Mouse (Mus musculus) MEL (cell line): ENCODE data around the gene Zfp131. TPM values are rescaled to one million over a fixed set of nuclear protein-coding genes. Genes with fewer than 3 reads are reported as not detected.

Experiments used
- DNase-seq: peaks from one replicate; pipeline ENCODE4 v3.0.0; 2011; ENCODE audit warnings: low read depth, low spot score
- H3K27ac ChIP-seq: 2 replicates; pipeline ENCODE4 v1.5.1; 2012; ENCODE audit warnings: low read depth, mild to moderate bottlenecking, control low read depth, low read length, moderate library complexity; ENCODE audit not compliant: control insufficient read depth
- H3K27me3 ChIP-seq, 2 experiments: fragments of 150-350 bp in 1 of 2; sonication (generic) in 1 of 2; 2 replicates each; pipeline ENCODE4 v1.6.1; 2012; ENCODE audit warnings: low read length in 2 of 2, mild to moderate bottlenecking in 2 of 2, improper control_type of control experiment in 1 of 2, moderate library complexity in 1 of 2; ENCODE audit not compliant: insufficient read depth in 2 of 2, control insufficient read depth in 1 of 2
- H3K36me3 ChIP-seq, 2 experiments: 2 replicates each; pipeline ENCODE4 v1.6.1; 2012 to 2014; ENCODE audit warnings: low read length in 2 of 2, improper control_type of control experiment in 1 of 2, inconsistent platforms in 1 of 2, mild to moderate bottlenecking in 1 of 2; ENCODE audit not compliant: insufficient read depth in 2 of 2, control insufficient read depth in 1 of 2
- H3K4me1 ChIP-seq, 2 experiments: fragments of 150-350 bp in 1 of 2; sonication (generic) in 1 of 2; 2 replicates each; pipeline ENCODE4 v1.6.1; 2012; ENCODE audit warnings: low read length in 2 of 2, improper control_type of control experiment in 1 of 2, mild to moderate bottlenecking in 1 of 2; ENCODE audit not compliant: insufficient read depth in 2 of 2, control insufficient read depth in 1 of 2
- H3K4me3 ChIP-seq, 2 experiments: fragments of 150-350 bp in 1 of 2; sonication (generic) in 1 of 2; 2 replicates each; pipeline ENCODE4 v1.5.1; 2012; ENCODE audit warnings: low read depth in 2 of 2, low read length in 2 of 2, mild to moderate bottlenecking in 2 of 2, moderate library complexity in 2 of 2, control low read depth in 1 of 2, improper control_type of control experiment in 1 of 2; ENCODE audit not compliant: control insufficient read depth in 1 of 2, insufficient read depth in 1 of 2
- H3K79me2 ChIP-seq: 2 replicates; pipeline ENCODE4 v1.6.1; 2012; ENCODE audit warnings: mild to moderate bottlenecking, low read length, moderate library complexity; ENCODE audit not compliant: control insufficient read depth, poor library complexity, insufficient read depth
- H3K9ac ChIP-seq: 2 replicates; pipeline ENCODE4 v1.6.1; 2012; ENCODE audit warnings: low read depth, mild to moderate bottlenecking, control low read depth, low read length, moderate library complexity; ENCODE audit not compliant: control insufficient read depth, poor library complexity, severe bottlenecking
- H3K9me3 ChIP-seq: fragments of 150-350 bp; sonication (generic); replicated peaks from 2 replicates; pipeline ENCODE4 v1.6.1; 2012; ENCODE audit warnings: mild to moderate bottlenecking, low read length, improper control_type of control experiment, moderate library complexity; ENCODE audit not compliant: insufficient read depth
- CHD2 ChIP-seq: IDR thresholded peaks from 2 replicates; pipeline ENCODE4 v1.6.1; 2011; ENCODE audit warnings: low read length, improper control_type of control experiment
- CTCF ChIP-seq, 3 experiments: IDR thresholded peaks in 2 of 3; conservative IDR thresholded peaks in 1 of 3; 2 replicates each; pipeline ENCODE4 v1.5.1; 2011 to 2012; ENCODE audit warnings: low read length in 3 of 3, low read depth in 2 of 3, mild to moderate bottlenecking in 2 of 3, improper control_type of control experiment in 1 of 3, inconsistent platforms in 1 of 3, mixed read lengths in 1 of 3, moderate library complexity in 1 of 3; ENCODE audit not compliant: control insufficient read depth in 1 of 3, insufficient read depth in 1 of 3, poor library complexity in 1 of 3, severe bottlenecking in 1 of 3
- ELF1 ChIP-seq: IDR thresholded peaks from 2 replicates; pipeline ENCODE4 v1.6.1; 2014; ENCODE audit warnings: low read depth, mild to moderate bottlenecking, inconsistent platforms, low read length, improper control_type of control experiment, moderate library complexity
- EP300 ChIP-seq, 2 experiments: IDR thresholded peaks; 2 replicates each; pipeline ENCODE4 v1.6.1; 2011; ENCODE audit warnings: improper control_type of control experiment in 2 of 2, low read length in 2 of 2, low read depth in 1 of 2, mild to moderate bottlenecking in 1 of 2
- GATA1 ChIP-seq: IDR thresholded peaks from 2 replicates; pipeline ENCODE4 v1.6.1; 2011; ENCODE audit warnings: low read depth, low read length, improper control_type of control experiment
- JUND ChIP-seq: IDR thresholded peaks from 2 replicates; pipeline ENCODE4 v1.6.1; 2011; ENCODE audit warnings: low read depth, mild to moderate bottlenecking, improper control_type of control experiment, low read length
- KAT2A ChIP-seq: conservative IDR thresholded peaks from 2 replicates; pipeline ENCODE4 v1.6.1; 2012; ENCODE audit warnings: low read depth, low read length, improper control_type of control experiment, inconsistent platforms
- MAFK ChIP-seq: IDR thresholded peaks from 2 replicates; pipeline ENCODE4 v1.6.1; 2011; ENCODE audit warnings: low read depth, mild to moderate bottlenecking, low read length, improper control_type of control experiment, borderline replicate concordance
- MAX ChIP-seq: IDR thresholded peaks from 2 replicates; pipeline ENCODE4 v1.6.1; 2011; ENCODE audit warnings: low read length, improper control_type of control experiment
- MAZ ChIP-seq: IDR thresholded peaks from 2 replicates; pipeline ENCODE4 v1.6.1; 2012; ENCODE audit warnings: low read depth, mild to moderate bottlenecking, inconsistent platforms, low read length, improper control_type of control experiment
- MYB ChIP-seq: IDR thresholded peaks from 2 replicates; pipeline ENCODE4 v1.6.1; 2011; ENCODE audit warnings: mild to moderate bottlenecking, low read depth, low read length, improper control_type of control experiment
- MYC ChIP-seq: IDR thresholded peaks from 2 replicates; pipeline ENCODE4 v1.6.1; 2011; ENCODE audit warnings: low read depth, mild to moderate bottlenecking, low read length, improper control_type of control experiment, moderate library complexity
- NRF1 ChIP-seq: IDR thresholded peaks from 2 replicates; pipeline ENCODE4 v1.6.1; 2014; ENCODE audit warnings: low read depth, mild to moderate bottlenecking, inconsistent platforms, low read length, improper control_type of control experiment, moderate library complexity; ENCODE audit not compliant: poor library complexity, insufficient read depth, severe bottlenecking
- POLR2A ChIP-seq, 2 experiments: IDR thresholded peaks; 2 replicates each; pipeline ENCODE4 v1.6.1; 2011 to 2012; ENCODE audit warnings: low read length in 2 of 2, mild to moderate bottlenecking in 2 of 2, control low read depth in 1 of 2, improper control_type of control experiment in 1 of 2, low read depth in 1 of 2, moderate library complexity in 1 of 2; ENCODE audit not compliant: control insufficient read depth in 1 of 2, insufficient read depth in 1 of 2, poor library complexity in 1 of 2
- POLR2AphosphoS5 ChIP-seq: IDR thresholded peaks from 2 replicates; pipeline ENCODE4 v1.6.1; 2012; ENCODE audit warnings: low read depth, borderline replicate concordance, mild to moderate bottlenecking, inconsistent platforms, low read length, moderate library complexity, mixed read lengths
- RAD21 ChIP-seq: IDR thresholded peaks from 2 replicates; pipeline ENCODE4 v1.6.1; 2011; ENCODE audit warnings: mild to moderate bottlenecking, low read depth, low read length, improper control_type of control experiment
- SIN3A ChIP-seq: IDR thresholded peaks from 2 replicates; pipeline ENCODE4 v1.6.1; 2012; ENCODE audit warnings: low read length, improper control_type of control experiment, inconsistent platforms
- SMC3 ChIP-seq: IDR thresholded peaks from 2 replicates; pipeline ENCODE4 v1.6.1; 2011; ENCODE audit warnings: low read depth, low read length, improper control_type of control experiment
- TAL1 ChIP-seq: IDR thresholded peaks from 2 replicates; pipeline ENCODE4 v1.6.1; 2012; ENCODE audit warnings: mild to moderate bottlenecking, inconsistent platforms, low read length, moderate library complexity, mixed read lengths
- TBP ChIP-seq: IDR thresholded peaks from 2 replicates; pipeline ENCODE4 v1.8.0; 2011; ENCODE audit warnings: low read depth, low read length, improper control_type of control experiment
- TCF12 ChIP-seq: IDR thresholded peaks from 2 replicates; pipeline ENCODE4 v1.6.1; 2014; ENCODE audit warnings: low read depth, mild to moderate bottlenecking, inconsistent platforms, low read length, improper control_type of control experiment, moderate library complexity
- UBTF ChIP-seq: IDR thresholded peaks from 2 replicates; pipeline ENCODE4 v1.6.1; 2012; ENCODE audit warnings: low read depth, mild to moderate bottlenecking, inconsistent platforms, low read length, improper control_type of control experiment, moderate library complexity, borderline replicate concordance; ENCODE audit not compliant: insufficient read depth
- USF1 ChIP-seq: IDR thresholded peaks from 2 replicates; pipeline ENCODE4 v1.6.1; 2014; ENCODE audit warnings: low read depth, mild to moderate bottlenecking, inconsistent platforms, low read length, improper control_type of control experiment, moderate library complexity
- ZMIZ1 ChIP-seq: IDR thresholded peaks from 2 replicates; pipeline ENCODE4 v1.6.1; 2012; ENCODE audit warnings: low read depth, mild to moderate bottlenecking, inconsistent platforms, low read length, improper control_type of control experiment, moderate library complexity
- ZNF384 ChIP-seq: IDR thresholded peaks from 2 replicates; pipeline ENCODE4 v1.6.1; 2012; ENCODE audit warnings: low read depth, mild to moderate bottlenecking, inconsistent platforms, low read length, improper control_type of control experiment
- polyA plus RNA-seq, 2 experiments: library from polyadenylated mRNA; stranded (reverse) in 1 of 2; unstranded in 1 of 2; fragments of >175 nt in 1 of 2; fragments of >200 nt in 1 of 2; gene quantifications; 2 replicates each; pipeline versions ENCODE4 v1.2.1 to v1.2.4; 2012; ENCODE audit warnings: low replicate concordance in 2 of 2, low read depth in 1 of 2; ENCODE audit not compliant: insufficient read length in 2 of 2, insufficient read depth in 1 of 2, missing spikeins in 1 of 2
- total RNA-seq: library from RNA; depleted of rRNA; stranded (reverse); fragments of 300-350 nt; gene quantifications from 2 replicates; pipeline ENCODE4 v1.2.3, GENCODE M21; 2012

Zfp131 gene
- total and polyA plus RNA-seq, 3 experiments = 40.3 to 250 (median 152) TPM

- no peak for DNase-seq
- H3K9me3 ChIP-seq = no peaks in the 10 kb centered on the region
- H3K36me3 ChIP-seq = no peaks in the 10 kb centered on the region
- no peaks in the 10 kb centered on the region for H3K27me3 ChIP-seq
- no peak overlapping the region for H3K4me3 ChIP-seq
- TF ChIP-seq UBTF (no peak), TBP (no peak), CTCF (IDR thresholded peaks at IDR 0.05 in 2 of 3, conservative IDR thresholded peaks at IDR 0.05 in 1 of 3; ENCODE audit: control insufficient read depth in 1 of 3, insufficient read depth in 1 of 3, low read depth in 2 of 3, low read length in 3 of 3, poor library complexity in 1 of 3, severe bottlenecking in 1 of 3) (no peak), NRF1 (no peak), CHD2 (no peak), RAD21 (no peak), GATA1 (no peak), EP300 (IDR thresholded peaks at IDR 0.05; ENCODE audit: low read depth in 1 of 2, low read length in 2 of 2) (no peak), MYC (no peak), POLR2AphosphoS5 (no peak), SIN3A (no peak)
- H3K27ac ChIP-seq = no peak overlapping the region
- H3K79me2 ChIP-seq = no peaks in the 10 kb centered on the region
- H3K9ac ChIP-seq = no peak overlapping the region
- no peaks in the 10 kb centered on the region for H3K4me1 ChIP-seq
Measured at GRCm38 (mm10) chr13:119754635-119755020, 36.1 kb downstream of the Zfp131 start.

GRCm38 (mm10) chr13:119753859-119754634 is 36.6 kb downstream of the Zfp131 start:
- Histone ChIP-seq H3K4me1 (no peaks in the 10 kb centered on the region), H3K9me3 (no peaks in the 10 kb centered on the region), H3K36me3 (no peaks in the 10 kb centered on the region), H3K27ac (no peak overlapping the region), H3K9ac (no peak overlapping the region), H3K27me3 (no peaks in the 10 kb centered on the region), H3K4me3 (no peak overlapping the region), H3K79me2 (no peaks in the 10 kb centered on the region)
- DNase-seq = no peak
- TF ChIP-seq RAD21 (no peak), MAZ (no peak), ZNF384 (no peak), ELF1 (no peak), GATA1 (no peak), USF1 (no peak), ZMIZ1 (no peak), EP300 (IDR thresholded peaks at IDR 0.05; ENCODE audit: low read depth in 1 of 2, low read length in 2 of 2) (no peak), TCF12 (no peak), JUND (no peak), MYB (no peak), NRF1 (no peak), SMC3 (no peak), MYC (no peak), KAT2A (no peak), MAFK (no peak), MAX (no peak), TAL1 (no peak), POLR2A (IDR thresholded peaks at IDR 0.05; ENCODE audit: control insufficient read depth in 1 of 2, insufficient read depth in 1 of 2, low read depth in 1 of 2, low read length in 2 of 2, poor library complexity in 1 of 2) (no peak)
